Mouse (Mus musculus): Measurements from ENCODE around the gene Washc1.
"Not testable (repeated sequence)": the region's sequence is repeated elsewhere in the genome, so short reads cannot be mapped to it uniquely, and the experiment has no call there.

DNA sequence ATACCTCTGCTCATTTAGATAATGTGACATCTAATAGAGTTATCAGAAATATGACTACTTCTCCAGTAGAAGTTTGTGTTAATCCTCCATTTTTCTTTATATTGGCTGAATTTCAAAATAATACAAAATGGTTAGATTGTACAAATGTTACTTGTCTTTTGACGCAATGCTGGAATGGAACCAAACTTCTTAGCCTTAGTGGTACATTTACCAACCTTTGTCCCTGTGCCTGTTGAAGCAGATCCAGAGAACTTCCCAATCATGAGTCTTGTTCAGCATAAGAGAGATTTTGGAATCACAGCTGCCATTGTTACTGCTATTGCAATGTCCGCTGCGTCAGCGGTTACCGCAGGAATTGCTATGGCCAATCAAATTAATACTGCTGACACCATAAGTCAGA is 55.8 kb downstream of the Washc1 start:
- TF ChIP-seq POLR2A (IDR thresholded peaks at IDR 0.05; ENCODE audit: low read depth, low read length); CTCF (IDR thresholded peaks at IDR 0.05; ENCODE audit: extremely low read depth, insufficient read length, insufficient replicate concordance, low read depth, low read length): not testable (repeated sequence)

Data from small intestine, adult 2 months (tissue).